ENCODE assay signal across 25 mouse cellular contexts in the genomic region with DNA sequence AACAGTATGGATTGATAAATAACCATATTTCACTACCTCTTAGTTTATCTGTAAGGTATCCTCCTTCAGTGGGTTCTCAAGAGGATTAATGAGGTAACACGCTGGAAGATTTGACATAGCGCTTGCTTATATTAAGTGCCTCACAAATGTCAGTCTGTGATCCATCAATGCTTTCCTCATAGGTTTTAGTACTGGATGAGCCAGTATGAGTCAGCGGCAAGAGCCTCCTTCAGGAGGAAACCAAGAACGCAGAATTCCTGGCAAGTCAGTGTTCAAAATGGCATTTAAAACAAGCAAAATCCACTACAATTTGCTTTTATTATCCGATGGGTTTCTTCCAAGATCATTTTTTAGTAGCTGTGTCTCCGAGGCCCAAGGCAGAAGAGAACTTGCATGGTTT.
A peak's percentile ranks its signal among the peaks of the same experiment; 100 is the strongest.
DNase-seq lines count a peak whose midpoint lies in the region; ATAC-seq and TF ChIP-seq lines count a peak whose summit lies in the region.
"Had no signal": no experiment of that assay in that cellular context is flagged by ENCODE, and none has a peak within 500 bp of the region (broad histone marks: within the 10 kb centered on the region; RNA-seq: fewer than 3 reads in every experiment).

No protein-coding gene starts in this region.

- no peak overlapping the region for H3K9ac ChIP-seq in heart, adult 2 months (ENCODE audit: low read depth, low read length)
- H3K9ac ChIP-seq in intestine, embryonic 14.5 days (ENCODE audit: low read length): no peak overlapping the region
- no peak overlapping the region for H3K9ac ChIP-seq in intestine, postnatal 0 days (ENCODE audit: low read depth, low read length)
- H3K9ac ChIP-seq: embryonic facial prominence, embryonic 13.5 days; forebrain, embryonic 12.5 days; forebrain, embryonic 15.5 days; hindbrain, embryonic 13.5 days had no signal

- H3K9me3 ChIP-seq in intestine, embryonic 14.5 days (ENCODE audit: control insufficient read depth, low read length): peaks cover 3% of the 10 kb centered on the region; the same call in 1 of the 2 replicates
- H3K9me3 ChIP-seq in intestine, postnatal 0 days (ENCODE audit: control insufficient read depth): 0 out of 2 replicates have a peak, but pooled peaks cover 2% of the 10 kb centered on the region
- H3K9me3 ChIP-seq: embryonic facial prominence, embryonic 13.5 days; forebrain, embryonic 12.5 days; forebrain, embryonic 15.5 days; hindbrain, embryonic 13.5 days had no signal

- DNase-seq in heart, adult 11 months: peak; percentile 82
- DNase-seq in heart, adult 2 months: no peak
- DNase-seq in intestine, embryonic 14.5 days (ENCODE audit: low spot score): no peak
- peak; percentile 6 for DNase-seq in yolk sac, embryonic 10.5 days (ENCODE audit: low spot score)
- DNase-seq in urinary bladder, postnatal 36 days (ENCODE audit: low spot score in 2 of 2): no peak
- DNase-seq: adrenal gland, adult 8-10 months; adrenal gland, postnatal 25 days; cerebellum, adult 11-12 months; cerebellum, adult 8-10 months; cerebellum, postnatal 10 days; cerebellum, postnatal 36 days; embryo, embryonic 11 days; gastrocnemius, postnatal 10 days; kidney, adult 18-20 months had no signal

- peak; percentile 75 for ATAC-seq in intestine, embryonic 14.5 days (replicated peaks; ENCODE audit: low FRiP score, low TSS enrichment, low read depth)
- no peak for ATAC-seq in intestine, postnatal 0 days
- ATAC-seq: activated CD4-positive, CD25-positive, alpha-beta regulatory T cell, adult 4 months; forebrain, embryonic 15.5 days; hindbrain, embryonic 16.5 days had no signal

- WGBS in heart, adult 2 months: 88% methylated on average over 6 of the region's 6 CpGs
- WGBS in intestine, embryonic 14.5 days: 39% methylated on average over 6 of the region's 6 CpGs
- WGBS in intestine, postnatal 0 days: 76% methylated on average over 6 of the region's 6 CpGs

- H3K4me1 ChIP-seq in heart, adult 2 months (ENCODE audit: control insufficient read depth, insufficient read depth, low read length): no peaks in the 10 kb centered on the region; the same call in none of the 2 replicates
- H3K4me1 ChIP-seq in intestine, embryonic 14.5 days (replicated peaks; ENCODE audit: control insufficient read depth, insufficient read depth, low read length): no peaks in the 10 kb centered on the region
- no peaks in the 10 kb centered on the region; the same call in 1 of the 2 replicates for H3K4me1 ChIP-seq in intestine, postnatal 0 days (replicated peaks; ENCODE audit: control insufficient read depth, insufficient read depth, low read length)
- H3K4me1 ChIP-seq: embryonic facial prominence, embryonic 13.5 days; forebrain, embryonic 15.5 days had no signal

- no peak overlapping the region; the same call in 1 of the 2 replicates for H3K27ac ChIP-seq in heart, adult 2 months
- H3K27ac ChIP-seq in intestine, embryonic 14.5 days (ENCODE audit: low read depth): peak overlapping the region; percentile 89
- H3K27ac ChIP-seq in intestine, postnatal 0 days (ENCODE audit: low read depth, low read length): no peak overlapping the region
- H3K27ac ChIP-seq: embryonic facial prominence, embryonic 10.5 days; embryonic facial prominence, embryonic 13.5 days; forebrain, embryonic 12.5 days; forebrain, embryonic 15.5 days; hindbrain, embryonic 10.5 days; hindbrain, embryonic 13.5 days had no signal

- H3K4me3 ChIP-seq in heart, adult 2 months: no peak overlapping the region
- H3K4me3 ChIP-seq in intestine, embryonic 14.5 days (ENCODE audit: low read depth, low read length): 0 out of 2 replicates have a peak overlapping the region, but pooled peaks have one; percentile 31
- H3K4me3 ChIP-seq in intestine, postnatal 0 days (ENCODE audit: low read depth, low read length): no peak overlapping the region
- H3K4me3 ChIP-seq: embryonic facial prominence, embryonic 10.5 days; embryonic facial prominence, embryonic 13.5 days; erythroblast, embryonic 14.5 days; forebrain, embryonic 12.5 days; forebrain, embryonic 15.5 days; hindbrain, embryonic 10.5 days; hindbrain, embryonic 13.5 days had no signal

- intact Hi-C loops in heart, adult 2 months (cut with DNase I): no loop called here

- no peaks in the 10 kb centered on the region for H3K27me3 ChIP-seq in heart, adult 2 months (ENCODE audit: control insufficient read depth, insufficient read depth, low read length)
- no peaks in the 10 kb centered on the region for H3K27me3 ChIP-seq in intestine, embryonic 14.5 days (replicated peaks; ENCODE audit: control insufficient read depth, insufficient read depth, low read length)
- no peaks in the 10 kb centered on the region for H3K27me3 ChIP-seq in intestine, postnatal 0 days (replicated peaks; ENCODE audit: control insufficient read depth, insufficient read depth, low read length)
- H3K27me3 ChIP-seq: embryonic facial prominence, embryonic 13.5 days; forebrain, embryonic 12.5 days; forebrain, embryonic 15.5 days; hindbrain, embryonic 13.5 days had no signal

- H3K4me2 ChIP-seq in intestine, embryonic 14.5 days (ENCODE audit: low read length): peak overlapping the region; percentile 45
- no peak overlapping the region for H3K4me2 ChIP-seq in intestine, postnatal 0 days (replicated peaks; ENCODE audit: low read depth)
- H3K4me2 ChIP-seq: embryonic facial prominence, embryonic 13.5 days; forebrain, embryonic 12.5 days; forebrain, embryonic 15.5 days; heart, embryonic 11.5 days; hindbrain, embryonic 13.5 days had no signal

- no peak for TF ChIP-seq CTCF in heart, adult 2 months (IDR thresholded peaks at IDR 0.05)
- TF ChIP-seq CTCF in intestine, postnatal 0 days (IDR thresholded peaks at IDR 0.05; ENCODE audit: low read depth): no peak

- TF ChIP-seq EP300 in heart, adult 2 months (IDR thresholded peaks at IDR 0.05; ENCODE audit: insufficient read depth, low read depth, low read length): no peak

- H3K36me3 ChIP-seq in heart, adult 2 months (ENCODE audit: control insufficient read depth, insufficient read depth, low read length): no peaks in the 10 kb centered on the region
- no peaks in the 10 kb centered on the region for H3K36me3 ChIP-seq in intestine, embryonic 14.5 days (ENCODE audit: control insufficient read depth, insufficient read depth, low read length)
- H3K36me3 ChIP-seq in intestine, postnatal 0 days (ENCODE audit: control insufficient read depth, insufficient read depth): no peaks in the 10 kb centered on the region
- H3K36me3 ChIP-seq: embryonic facial prominence, embryonic 10.5 days; embryonic facial prominence, embryonic 13.5 days; forebrain, embryonic 12.5 days; forebrain, embryonic 15.5 days; hindbrain, embryonic 10.5 days; hindbrain, embryonic 13.5 days had no signal

- TF ChIP-seq POLR2A in heart, adult 2 months (IDR thresholded peaks at IDR 0.05; ENCODE audit: insufficient read depth, low read depth, low read length): no peak

- H3K79me2 ChIP-seq in heart, adult 2 months (replicated peaks; ENCODE audit: control insufficient read depth, insufficient read depth, low read length): no peaks in the 10 kb centered on the region

Comparison
In these comparisons a context has a peak if more than half of its experiments do, and no peak if none do; other contexts are left out.
1. DNase-seq: peak in heart, adult 11 months (single experiment) and yolk sac, embryonic 10.5 days (single experiment); none in heart, adult 2 months (0 of 2), intestine, embryonic 14.5 days (single experiment) and urinary bladder, postnatal 36 days (0 of 2).